8 mouse cellular contexts compared by ENCODE assay signal in the genomic region with DNA sequence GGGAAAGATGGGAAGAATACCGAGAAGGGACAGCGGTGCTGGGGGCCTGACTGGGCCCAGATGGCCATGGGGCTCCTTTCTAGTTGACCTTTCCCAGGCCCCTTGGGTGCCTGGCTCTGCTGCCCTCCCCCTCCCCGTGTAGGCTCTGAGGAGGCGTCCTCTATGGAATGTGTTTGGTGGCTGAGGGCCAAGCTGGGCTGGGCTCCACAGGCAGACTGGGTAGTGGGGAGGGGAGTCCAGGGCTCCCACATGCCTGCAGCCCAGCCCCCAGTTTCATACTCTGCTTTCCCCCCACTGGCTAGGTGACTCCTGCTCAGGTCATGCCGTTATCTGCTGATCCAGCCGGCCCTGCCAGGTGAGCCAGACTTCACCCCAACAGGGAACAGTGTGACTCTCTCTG. TPM values are rescaled to one million over a fixed set of nuclear protein-coding genes. Genes with fewer than 3 reads are reported as not detected.
DNase-seq lines count a peak whose midpoint lies in the region; ATAC-seq and TF ChIP-seq lines count a peak whose summit lies in the region.

No protein-coding gene starts in this region.

- DNase-seq in intestine, embryonic 14.5 days (ENCODE audit: low spot score), result no peak
- peak; percentile 75 to 82 for DNase-seq in heart, adult 18-20 months
- peak; percentile 77 for DNase-seq in kidney, adult 18-20 months
- no peak for DNase-seq in liver, adult 2 months (ENCODE audit: extremely low read depth, low read depth, low spot score)
- DNase-seq in embryo, embryonic 10 days (ENCODE audit: low spot score), result no peak
- DNase-seq in thymus, adult 2 months, result no peak

- H3K4me3 ChIP-seq in intestine, embryonic 14.5 days (ENCODE audit: low read depth, low read length), result no peak overlapping the region
- no peak overlapping the region for H3K4me3 ChIP-seq in intestine, postnatal 0 days (ENCODE audit: low read depth, low read length)
- H3K4me3 ChIP-seq in liver, adult 2 months (ENCODE audit: insufficient read depth, low read depth, low read length), result no peak overlapping the region
- no peak overlapping the region for H3K4me3 ChIP-seq in neural tube, embryonic 12.5 days
- H3K4me3 ChIP-seq in thymus, adult 2 months (ENCODE audit: control insufficient read depth, insufficient read depth, low read length), result no peak overlapping the region

- no peaks in the 10 kb centered on the region for H3K9me3 ChIP-seq in intestine, embryonic 14.5 days (ENCODE audit: control insufficient read depth, low read length)
- no peaks in the 10 kb centered on the region for H3K9me3 ChIP-seq in intestine, postnatal 0 days (ENCODE audit: control insufficient read depth)
- H3K9me3 ChIP-seq in neural tube, embryonic 12.5 days, result no peaks in the 10 kb centered on the region

- peaks cover 41% of the 10 kb centered on the region for H3K4me1 ChIP-seq in intestine, embryonic 14.5 days (replicated peaks; ENCODE audit: control insufficient read depth, insufficient read depth, low read length)
- peaks cover 5% of the 10 kb centered on the region; the same call in 1 of the 2 replicates for H3K4me1 ChIP-seq in intestine, postnatal 0 days (replicated peaks; ENCODE audit: control insufficient read depth, insufficient read depth, low read length)
- peaks cover 17% of the 10 kb centered on the region for H3K4me1 ChIP-seq in liver, adult 2 months (ENCODE audit: control insufficient read depth, insufficient read depth, low read length)
- H3K4me1 ChIP-seq in neural tube, embryonic 12.5 days, result peaks cover 46% of the 10 kb centered on the region
- peaks cover 19% of the 10 kb centered on the region for H3K4me1 ChIP-seq in thymus, adult 2 months (replicated peaks; ENCODE audit: control insufficient read depth, insufficient read depth, low read length)

- peak overlapping the region; percentile 18; the same call in 1 of the 2 replicates for H3K9ac ChIP-seq in intestine, embryonic 14.5 days (ENCODE audit: low read length)
- H3K9ac ChIP-seq in intestine, postnatal 0 days (ENCODE audit: low read depth, low read length), result no peak overlapping the region
- H3K9ac ChIP-seq in liver, adult 2 months (ENCODE audit: low read depth, low read length), result no peak overlapping the region
- peak overlapping the region; percentile 93 for H3K9ac ChIP-seq in neural tube, embryonic 12.5 days

- peak overlapping the region; percentile 75 for H3K4me2 ChIP-seq in intestine, embryonic 14.5 days (ENCODE audit: low read length)
- H3K4me2 ChIP-seq in intestine, postnatal 0 days (replicated peaks; ENCODE audit: low read depth), result no peak overlapping the region
- H3K4me2 ChIP-seq in neural tube, embryonic 12.5 days (replicated peaks), result peak overlapping the region; percentile 88

- TF ChIP-seq POLR2A in liver, adult 2 months (IDR thresholded peaks at IDR 0.05; ENCODE audit: extremely low read depth, insufficient read depth, low read length), result no peak
- no peak for TF ChIP-seq POLR2A in thymus, adult 2 months (IDR thresholded peaks at IDR 0.05; ENCODE audit: control insufficient read depth, extremely low read depth, insufficient read depth, low read length, poor library complexity)

- no peak for TF ChIP-seq CTCF in intestine, postnatal 0 days (IDR thresholded peaks at IDR 0.05; ENCODE audit: low read depth)
- no peak for TF ChIP-seq CTCF in liver, adult 2 months (IDR thresholded peaks at IDR 0.05; ENCODE audit: low read depth, low read length)
- TF ChIP-seq CTCF in thymus, adult 2 months (IDR thresholded peaks at IDR 0.05; ENCODE audit: borderline replicate concordance, control insufficient read depth, extremely low read depth, insufficient read depth, low read length, poor library complexity), result no peak

- H3K27ac ChIP-seq in intestine, embryonic 14.5 days (ENCODE audit: low read depth), result peak overlapping the region; percentile 100
- no peak overlapping the region for H3K27ac ChIP-seq in intestine, postnatal 0 days (ENCODE audit: low read depth, low read length)
- peak overlapping the region; percentile 8; the same call in 1 of the 2 replicates for H3K27ac ChIP-seq in liver, adult 2 months (replicated peaks; ENCODE audit: insufficient read depth, low read depth, low read length)
- H3K27ac ChIP-seq in neural tube, embryonic 12.5 days, result no peak overlapping the region
- no peak overlapping the region for H3K27ac ChIP-seq in thymus, adult 2 months (ENCODE audit: control insufficient read depth, insufficient read depth, low read length)

- peaks cover 12% of the 10 kb centered on the region for H3K79me2 ChIP-seq in liver, adult 2 months (ENCODE audit: control insufficient read depth, insufficient read depth, low read length)

- 27% methylated on average over 5 of the region's 6 CpGs for WGBS in intestine, embryonic 14.5 days
- WGBS in intestine, postnatal 0 days, result 30% methylated on average over 6 of the region's 6 CpGs
- 13% methylated on average over 6 of the region's 6 CpGs for WGBS in liver, adult 2 months
- 52% methylated on average over 6 of the region's 6 CpGs for WGBS in neural tube, embryonic 12.5 days
- 89% methylated on average over 6 of the region's 6 CpGs for WGBS in thymus, adult 2 months

- peaks cover 35% of the 10 kb centered on the region for H3K36me3 ChIP-seq in intestine, embryonic 14.5 days (ENCODE audit: control insufficient read depth, insufficient read depth, low read length)
- peaks cover 3% of the 10 kb centered on the region; the same call in 1 of the 2 replicates for H3K36me3 ChIP-seq in intestine, postnatal 0 days (ENCODE audit: control insufficient read depth, insufficient read depth)
- H3K36me3 ChIP-seq in liver, adult 2 months (ENCODE audit: control insufficient read depth, insufficient read depth, low read length), result no peaks in the 10 kb centered on the region
- peaks cover 48% of the 10 kb centered on the region for H3K36me3 ChIP-seq in neural tube, embryonic 12.5 days
- H3K36me3 ChIP-seq in thymus, adult 2 months (ENCODE audit: control insufficient read depth, insufficient read depth, low read length), result no peaks in the 10 kb centered on the region

- ATAC-seq in intestine, embryonic 14.5 days (replicated peaks; ENCODE audit: low FRiP score, low TSS enrichment, low read depth), result no peak
- no peak for ATAC-seq in intestine, postnatal 0 days
- ATAC-seq in neural tube, embryonic 12.5 days (ENCODE audit: low FRiP score, low read depth), result no peak

- H3K27me3 ChIP-seq in intestine, embryonic 14.5 days (replicated peaks; ENCODE audit: control insufficient read depth, insufficient read depth, low read length), result no peaks in the 10 kb centered on the region
- no peaks in the 10 kb centered on the region for H3K27me3 ChIP-seq in intestine, postnatal 0 days (replicated peaks; ENCODE audit: control insufficient read depth, insufficient read depth, low read length)
- no peaks in the 10 kb centered on the region for H3K27me3 ChIP-seq in liver, adult 2 months (ENCODE audit: control insufficient read depth, insufficient read depth, low read length)
- no peaks in the 10 kb centered on the region for H3K27me3 ChIP-seq in neural tube, embryonic 12.5 days (replicated peaks)
- H3K27me3 ChIP-seq in thymus, adult 2 months (ENCODE audit: control insufficient read depth, insufficient read depth, low read length), result no peaks in the 10 kb centered on the region

RNA-seq across cellular contexts. Expression of a gene that starts 3.8 kb away (rescaled TPM):
- polyA plus RNA-seq in intestine, embryonic 14.5 days (2014; fragmentation: Nextera tagmentation; extraction: Ambion mirVana), result 10.8 and 11.7 TPM in 2 replicates
- 1.3 and 1.6 TPM in 2 replicates for polyA plus RNA-seq in intestine, postnatal 0 days (2015; fragmentation: Nextera tagmentation; extraction: Ambion mirVana)
- total RNA-seq in heart, adult 18-20 months (2021), result 10 to 100 TPM; 21.1 to 21.5 TPM
- total RNA-seq in liver, adult 2 months (2014; rRNA removed), result 10.9 and 17.9 TPM in 2 replicates
- polyA plus RNA-seq in liver, adult 2 months (2012; rRNA removed), result 15.4 and 26.5 TPM in 2 replicates
- polyA plus RNA-seq in neural tube, embryonic 12.5 days (2016; fragmentation: Nextera tagmentation; extraction: Ambion mirVana), result 33.3 and 38.3 TPM in 2 replicates
- 22.4 and 25.6 TPM in 2 replicates for polyA plus RNA-seq in thymus, adult 2 months (2012; rRNA removed)

RNA-seq across cellular contexts. Expression of a gene that starts 16.6 kb away (rescaled TPM):
- polyA plus RNA-seq in intestine, embryonic 14.5 days (2014; fragmentation: Nextera tagmentation; extraction: Ambion mirVana), result 682 and 702 TPM in 2 replicates
- 683 and 718 TPM in 2 replicates for polyA plus RNA-seq in intestine, postnatal 0 days (2015; fragmentation: Nextera tagmentation; extraction: Ambion mirVana)
- total RNA-seq in heart, adult 18-20 months (2021), result 100 to 1,000 TPM; 214 to 228 TPM
- total RNA-seq in liver, adult 2 months (2014; rRNA removed), result 53.4 and 54.7 TPM in 2 replicates
- polyA plus RNA-seq in liver, adult 2 months (2012; rRNA removed), result 23.3 and 24.4 TPM in 2 replicates
- polyA plus RNA-seq in neural tube, embryonic 12.5 days (2016; fragmentation: Nextera tagmentation; extraction: Ambion mirVana), result 739 and 773 TPM in 2 replicates
- 31.4 and 52.2 TPM in 2 replicates for polyA plus RNA-seq in thymus, adult 2 months (2012; rRNA removed)

RNA-seq across cellular contexts. Expression of a gene that starts 16.7 kb away (rescaled TPM):
- polyA plus RNA-seq in intestine, embryonic 14.5 days (2014; fragmentation: Nextera tagmentation; extraction: Ambion mirVana), result 12.9 and 14.5 TPM in 2 replicates
- polyA plus RNA-seq in intestine, postnatal 0 days (2015; fragmentation: Nextera tagmentation; extraction: Ambion mirVana), result 12.1 and 12.7 TPM in 2 replicates
- total RNA-seq in heart, adult 18-20 months (2021), result 10 to 100 TPM; 11.4 to 14.3 TPM
- 7.5 and 8.6 TPM in 2 replicates for total RNA-seq in liver, adult 2 months (2014; rRNA removed)
- 7.2 and 8.2 TPM in 2 replicates for polyA plus RNA-seq in liver, adult 2 months (2012; rRNA removed)
- polyA plus RNA-seq in neural tube, embryonic 12.5 days (2016; fragmentation: Nextera tagmentation; extraction: Ambion mirVana), result 14.5 and 15.0 TPM in 2 replicates
- 11.7 and 11.9 TPM in 2 replicates for polyA plus RNA-seq in thymus, adult 2 months (2012; rRNA removed)

RNA-seq across cellular contexts. Expression of a gene that starts 25.0 kb away (rescaled TPM):
- polyA plus RNA-seq in intestine, embryonic 14.5 days (2014; fragmentation: Nextera tagmentation; extraction: Ambion mirVana), result 27.7 and 28.2 TPM in 2 replicates
- polyA plus RNA-seq in intestine, postnatal 0 days (2015; fragmentation: Nextera tagmentation; extraction: Ambion mirVana), result 7.5 and 8.9 TPM in 2 replicates
- 1 to 10 TPM; 8.1 to 9.8 TPM for total RNA-seq in heart, adult 18-20 months (2021)
- total RNA-seq in liver, adult 2 months (2014; rRNA removed), result 5.1 and 5.4 TPM in 2 replicates
- 9.2 and 10.3 TPM in 2 replicates for polyA plus RNA-seq in liver, adult 2 months (2012; rRNA removed)
- 29.8 and 30.1 TPM in 2 replicates for polyA plus RNA-seq in neural tube, embryonic 12.5 days (2016; fragmentation: Nextera tagmentation; extraction: Ambion mirVana)
- polyA plus RNA-seq in thymus, adult 2 months (2012; rRNA removed), result 37.9 and 39.9 TPM in 2 replicates

RNA-seq across cellular contexts. Expression of a gene that starts 39.4 kb away (rescaled TPM):
- polyA plus RNA-seq in intestine, embryonic 14.5 days (2014; fragmentation: Nextera tagmentation; extraction: Ambion mirVana), result 12.8 and 13.8 TPM in 2 replicates
- 16.1 and 17.1 TPM in 2 replicates for polyA plus RNA-seq in intestine, postnatal 0 days (2015; fragmentation: Nextera tagmentation; extraction: Ambion mirVana)
- 10 to 100 TPM; 13.6 to 17.2 TPM for total RNA-seq in heart, adult 18-20 months (2021)
- total RNA-seq in liver, adult 2 months (2014; rRNA removed), result 7.7 and 8.4 TPM in 2 replicates
- 30.7 and 41.1 TPM in 2 replicates for polyA plus RNA-seq in liver, adult 2 months (2012; rRNA removed)
- polyA plus RNA-seq in neural tube, embryonic 12.5 days (2016; fragmentation: Nextera tagmentation; extraction: Ambion mirVana), result 8.9 and 10.6 TPM in 2 replicates
- polyA plus RNA-seq in thymus, adult 2 months (2012; rRNA removed), result 210 and 228 TPM in 2 replicates

Comparison
In these comparisons a context has a peak if more than half of its experiments do, and no peak if none do; other contexts are left out.
1. H3K27ac ChIP-seq: peak in intestine, embryonic 14.5 days (single experiment) and liver, adult 2 months (single experiment); none in intestine, postnatal 0 days (single experiment), neural tube, embryonic 12.5 days (single experiment) and thymus, adult 2 months (single experiment).
2. H3K9ac ChIP-seq: peak in intestine, embryonic 14.5 days (single experiment) and neural tube, embryonic 12.5 days (single experiment); none in intestine, postnatal 0 days (single experiment) and liver, adult 2 months (single experiment).
3. DNase-seq: peak in heart, adult 18-20 months (2 of 2) and kidney, adult 18-20 months (single experiment); none in intestine, embryonic 14.5 days (single experiment), liver, adult 2 months (single experiment), embryo, embryonic 10 days (single experiment) and thymus, adult 2 months (single experiment).
4. RNA of a gene that starts 16.6 kb away (polyA plus RNA-seq): 739 to 773 TPM in neural tube, embryonic 12.5 days, 683 to 718 TPM in intestine, postnatal 0 days and 682 to 702 TPM in intestine, embryonic 14.5 days; 31.4 to 52.2 TPM in thymus, adult 2 months and 23.3 to 24.4 TPM in liver, adult 2 months; every median in the first group is over 10 times any median in the second.